Mouse (Mus musculus) forebrain, embryonic 11.5 days (tissue): ENCODE data around the gene Zfp365. TPM values are rescaled to one million over a fixed set of nuclear protein-coding genes. Genes with fewer than 3 reads are reported as not detected.

Source experiments
- ATAC-seq: fragments of 200-750 bp; cut with Nextera tagmentation; replicated peaks from 2 replicates; pipeline ENCODE4 v1.8.0; 2017; ENCODE audit warnings: moderate TSS enrichment; ENCODE audit not compliant: low FRiP score
- DNase-seq: peaks from one replicate; pipeline ENCODE4 v3.0.0-alpha.2; 2017; ENCODE audit warnings: low spot score
- H3K27ac ChIP-seq: fragments of 300-500 bp; sonication (generic); 2 replicates; pipeline ENCODE4 v1.5.1; 2014; ENCODE audit warnings: low read depth, low read length
- H3K27me3 ChIP-seq: fragments of 300-500 bp; sonication (generic); 2 replicates; pipeline ENCODE4 v1.6.1; 2014; ENCODE audit warnings: mild to moderate bottlenecking, low read length, mixed read lengths; ENCODE audit not compliant: control insufficient read depth, insufficient read depth
- H3K36me3 ChIP-seq: fragments of 300-500 bp; sonication (generic); 2 replicates; pipeline ENCODE4 v1.6.1; 2014; ENCODE audit warnings: mild to moderate bottlenecking, low read length, moderate library complexity, mixed read lengths; ENCODE audit not compliant: control insufficient read depth, insufficient read depth
- H3K4me1 ChIP-seq: fragments of 300-500 bp; sonication (generic); replicated peaks from 2 replicates; pipeline ENCODE4 v1.6.1; 2014; ENCODE audit warnings: low read length, mixed read lengths; ENCODE audit not compliant: control insufficient read depth, insufficient read depth
- H3K4me2 ChIP-seq: fragments of 300-500 bp; sonication (generic); 2 replicates; pipeline ENCODE4 v1.6.1; 2014; ENCODE audit warnings: low read depth, mild to moderate bottlenecking, low read length, moderate library complexity, mixed read lengths; ENCODE audit not compliant: severe bottlenecking
- H3K4me3 ChIP-seq: fragments of 300-500 bp; sonication (generic); 2 replicates; pipeline ENCODE4 v1.5.1; 2014; ENCODE audit warnings: low read depth, low read length
- H3K9ac ChIP-seq: fragments of 300-500 bp; sonication (generic); 2 replicates; pipeline ENCODE4 v1.6.1; 2014; ENCODE audit warnings: low read length
- H3K9me3 ChIP-seq: fragments of 300-500 bp; sonication (generic); 2 replicates; pipeline ENCODE4 v1.6.1; 2016; ENCODE audit warnings: low read length, mixed read lengths; ENCODE audit not compliant: control insufficient read depth
- whole genome bisulfite sequencing: fragments of 180-500 bp; shearing (Covaris S2); extraction: QIAGEN DNeasy Blood & Tissue Kit; methylation state at CpG from one replicate; pipeline ENCODE4 v1.1.7; 2014; 5-methylcytosine and 5-hydroxymethylcytosine counted together
- polyA plus RNA-seq: library from polyadenylated mRNA; unstranded; fragments of >200 nt; fragmentation: Nextera tagmentation; extraction: Ambion mirVana; gene quantifications from 2 replicates; pipeline ENCODE4 v1.2.1, GENCODE M21; 2014

The Zfp365 gene
- polyA plus RNA-seq, 1 experiment from 2014 or later, result 3.8 TPM

- Histone ChIP-seq H3K4me1 (no peaks in the 10 kb centered on the region), H3K4me2 (no peak overlapping the region), H3K4me3 (no peak overlapping the region), H3K36me3 (no peaks in the 10 kb centered on the region), H3K9ac (no peak overlapping the region), H3K27me3 (no peaks in the 10 kb centered on the region), H3K9me3 (no peaks in the 10 kb centered on the region), H3K27ac (no peak overlapping the region)
- DNase-seq (no peak), ATAC-seq (no peak)
- 92% methylated on average over 11 of the region's 11 CpGs for WGBS
Measured at GRCm38 (mm10) chr10:67932780-67933179, 20.3 kb upstream of the Zfp365 start.

GRCm38 (mm10) chr10:67931328-67931727 lies 18.9 kb upstream of the Zfp365 start:
- no peak overlapping the region for H3K4me3 ChIP-seq
- no peaks in the 10 kb centered on the region for H3K27me3 ChIP-seq
- H3K36me3 ChIP-seq, result no peaks in the 10 kb centered on the region
- H3K9me3 ChIP-seq, result no peaks in the 10 kb centered on the region
- no peak overlapping the region for H3K27ac ChIP-seq
- no peak overlapping the region for H3K9ac ChIP-seq
- DNase-seq (no peak), ATAC-seq (no peak)
- WGBS, result 77% methylated on average over 4 of the region's 4 CpGs
- H3K4me1 ChIP-seq, result no peaks in the 10 kb centered on the region
- no peak overlapping the region for H3K4me2 ChIP-seq

- Histone ChIP-seq H3K4me1 (no peaks in the 10 kb centered on the region), H3K9ac (no peak overlapping the region), H3K4me2 (no peak overlapping the region), H3K4me3 (no peak overlapping the region), H3K9me3 (no peaks in the 10 kb centered on the region), H3K36me3 (no peaks in the 10 kb centered on the region), H3K27me3 (no peaks in the 10 kb centered on the region), H3K27ac (no peak overlapping the region)
- WGBS, result 88% methylated on average over 7 of the region's 7 CpGs
- DNase-seq (no peak), ATAC-seq (no peak)
Measured at GRCm38 (mm10) chr10:67928584-67928983, 16.1 kb upstream of the Zfp365 start.

GRCm38 (mm10) chr10:67927718-67928455 lies 15.4 kb upstream of the Zfp365 start:
- H3K4me3 ChIP-seq, result no peak overlapping the region
- no peak overlapping the region for H3K27ac ChIP-seq
- H3K27me3 ChIP-seq, result no peaks in the 10 kb centered on the region
- H3K4me2 ChIP-seq, result no peak overlapping the region
- ATAC-seq (no peak), DNase-seq (no peak)
- no peaks in the 10 kb centered on the region for H3K9me3 ChIP-seq
- no peak overlapping the region for H3K9ac ChIP-seq
- WGBS, result 76% methylated on average over 8 of the region's 8 CpGs
- H3K36me3 ChIP-seq, result no peaks in the 10 kb centered on the region
- no peaks in the 10 kb centered on the region for H3K4me1 ChIP-seq

GRCm38 (mm10) chr10:67924030-67924429 lies 11.6 kb upstream of the Zfp365 start:
- 66% methylated on average over 7 of the region's 7 CpGs for WGBS
- H3K27ac ChIP-seq, result no peak overlapping the region
- no peak overlapping the region for H3K9ac ChIP-seq
- H3K27me3 ChIP-seq, result no peaks in the 10 kb centered on the region
- no peaks in the 10 kb centered on the region for H3K9me3 ChIP-seq
- no peak overlapping the region for H3K4me2 ChIP-seq
- no peaks in the 10 kb centered on the region for H3K4me1 ChIP-seq
- H3K4me3 ChIP-seq, result no peak overlapping the region
- ATAC-seq (no peak), DNase-seq (no peak)
- no peaks in the 10 kb centered on the region for H3K36me3 ChIP-seq

- no peaks in the 10 kb centered on the region for H3K36me3 ChIP-seq
- no peaks in the 10 kb centered on the region for H3K27me3 ChIP-seq
- ATAC-seq (no peak), DNase-seq (no peak)
- no peak overlapping the region for H3K9ac ChIP-seq
- no peak overlapping the region for H3K4me3 ChIP-seq
- no peak overlapping the region for H3K4me2 ChIP-seq
- H3K27ac ChIP-seq, result no peak overlapping the region
- no peaks in the 10 kb centered on the region for H3K4me1 ChIP-seq
- H3K9me3 ChIP-seq, result no peaks in the 10 kb centered on the region
- WGBS, result 91% methylated on average over 6 of the region's 6 CpGs
Measured at GRCm38 (mm10) chr10:67921777-67922176, 9.3 kb upstream of the Zfp365 start.

GRCm38 (mm10) chr10:67919706-67920105 lies 7.2 kb upstream of the Zfp365 start:
- no peaks in the 10 kb centered on the region for H3K36me3 ChIP-seq
- 92% methylated on average over 4 of the region's 4 CpGs for WGBS
- no peaks in the 10 kb centered on the region for H3K27me3 ChIP-seq
- no peak overlapping the region for H3K9ac ChIP-seq
- no peaks in the 10 kb centered on the region for H3K4me1 ChIP-seq
- H3K4me2 ChIP-seq, result no peak overlapping the region
- H3K27ac ChIP-seq, result no peak overlapping the region
- DNase-seq, result no peak
- no peaks in the 10 kb centered on the region for H3K9me3 ChIP-seq
- no peak overlapping the region for H3K4me3 ChIP-seq
- no peak for ATAC-seq

- H3K4me2 ChIP-seq, result no peak overlapping the region
- 82% methylated on average over 4 of the region's 4 CpGs for WGBS
- H3K36me3 ChIP-seq, result no peaks in the 10 kb centered on the region
- no peaks in the 10 kb centered on the region; the same call in 1 of the 2 replicates for H3K27me3 ChIP-seq
- DNase-seq, result no peak
- ATAC-seq, result no peak
- no peaks in the 10 kb centered on the region for H3K9me3 ChIP-seq
- no peaks in the 10 kb centered on the region for H3K4me1 ChIP-seq
- no peak overlapping the region for H3K4me3 ChIP-seq
- H3K27ac ChIP-seq, result no peak overlapping the region
- no peak overlapping the region for H3K9ac ChIP-seq
Measured at GRCm38 (mm10) chr10:67918194-67918899, 5.9 kb upstream of the Zfp365 start.

- no peak for DNase-seq
- WGBS, result 71% methylated on average over 7 of the region's 7 CpGs
- no peak for ATAC-seq
Measured at GRCm38 (mm10) chr10:67917356-67917755, 4.9 kb upstream of the Zfp365 start.

More at GRCm38 (mm10) chr10:67917356-67917755, 4.9 kb upstream of the Zfp365 start:
- H3K4me3 ChIP-seq, result no peak overlapping the region
- H3K4me2 ChIP-seq, result no peak overlapping the region
- H3K27ac ChIP-seq, result no peak overlapping the region
- H3K9ac ChIP-seq, result no peak overlapping the region
- H3K9me3 ChIP-seq, result no peaks in the 10 kb centered on the region
- no peaks in the 10 kb centered on the region for H3K36me3 ChIP-seq
- no peaks in the 10 kb centered on the region for H3K4me1 ChIP-seq
- no peaks in the 10 kb centered on the region; the same call in 1 of the 2 replicates for H3K27me3 ChIP-seq
